ENCODE assay signal across 23 mouse cellular contexts in genomic region chr1:61407201-61407600, GRCm38 (mm10).
A peak's percentile ranks its signal among the peaks of the same experiment; 100 is the strongest.
DNase-seq lines count a peak whose midpoint lies in the region; ATAC-seq lines count a peak whose summit lies in the region.
"Had no signal": no experiment of that assay in that cellular context is flagged by ENCODE, and none has a peak within 500 bp of the region (broad histone marks: within the 10 kb centered on the region; RNA-seq: fewer than 3 reads in every experiment).

No protein-coding gene starts in this region.

- peaks cover 34% of the 10 kb centered on the region; the same call in 1 of the 2 replicates for H3K27me3 ChIP-seq in kidney, embryonic 14.5 days (ENCODE audit: control insufficient read depth, insufficient read depth, low read length)
- no peaks in the 10 kb centered on the region for H3K27me3 ChIP-seq in hindbrain, embryonic 13.5 days
- H3K27me3 ChIP-seq in neural tube, embryonic 13.5 days, result 0 out of 2 replicates have a peak, but pooled peaks cover 3% of the 10 kb centered on the region
- H3K27me3 ChIP-seq: CH12.LX; embryonic facial prominence, embryonic 13.5 days had no signal

- 7% methylated on average over 9 of the region's 9 CpGs for WGBS in kidney, embryonic 14.5 days
- WGBS in hindbrain, embryonic 13.5 days, result 16% methylated on average over 9 of the region's 9 CpGs
- 14% methylated on average over 9 of the region's 9 CpGs for WGBS in neural tube, embryonic 13.5 days

- no peak overlapping the region for H3K4me3 ChIP-seq in kidney, embryonic 14.5 days (ENCODE audit: low read length)
- no peak overlapping the region for H3K4me3 ChIP-seq in hindbrain, embryonic 13.5 days
- no peak overlapping the region for H3K4me3 ChIP-seq in neural tube, embryonic 13.5 days
- H3K4me3 ChIP-seq: embryonic facial prominence, embryonic 13.5 days; heart, embryonic 10.5 days; layer of hippocampus, adult 2 months had no signal

- ATAC-seq in kidney, embryonic 14.5 days (ENCODE audit: low FRiP score, low TSS enrichment), result peak; percentile 96
- peak; percentile 80 for ATAC-seq in hindbrain, embryonic 13.5 days (ENCODE audit: low FRiP score)
- peak; percentile 78 for ATAC-seq in neural tube, embryonic 13.5 days (ENCODE audit: low read depth)
- no peak for ATAC-seq in megakaryocyte progenitor cell, adult 5-6 weeks (replicated peaks; ENCODE audit: poor library complexity)
- ATAC-seq: intestine, embryonic 16.5 days; midbrain, embryonic 16.5 days had no signal

- H3K27ac ChIP-seq in kidney, embryonic 14.5 days (ENCODE audit: low read depth, low read length), result no peak overlapping the region
- peak overlapping the region; percentile 66 for H3K27ac ChIP-seq in hindbrain, embryonic 13.5 days
- peak overlapping the region; percentile 64 for H3K27ac ChIP-seq in neural tube, embryonic 13.5 days (replicated peaks)
- H3K27ac ChIP-seq: embryonic facial prominence, embryonic 13.5 days; heart, embryonic 10.5 days; layer of hippocampus, adult 2 months; macrophage; stomach, postnatal 0 days had no signal

- H3K36me3 ChIP-seq in kidney, embryonic 14.5 days (ENCODE audit: control insufficient read depth, insufficient read depth, low read length), result no peaks in the 10 kb centered on the region
- no peaks in the 10 kb centered on the region for H3K36me3 ChIP-seq in hindbrain, embryonic 13.5 days
- H3K36me3 ChIP-seq in neural tube, embryonic 13.5 days, result no peaks in the 10 kb centered on the region
- H3K36me3 ChIP-seq: embryonic facial prominence, embryonic 13.5 days; heart, embryonic 10.5 days had no signal

- H3K9ac ChIP-seq in kidney, embryonic 14.5 days (ENCODE audit: low read depth, low read length), result no peak overlapping the region
- H3K9ac ChIP-seq in hindbrain, embryonic 13.5 days, result no peak overlapping the region
- H3K9ac ChIP-seq in neural tube, embryonic 13.5 days, result no peak overlapping the region
- H3K9ac ChIP-seq: embryonic facial prominence, embryonic 13.5 days; lung, embryonic 14.5 days had no signal

- no peaks in the 10 kb centered on the region for H3K4me1 ChIP-seq in kidney, embryonic 14.5 days (ENCODE audit: control insufficient read depth, insufficient read depth, low read length)
- peaks cover 8% of the 10 kb centered on the region for H3K4me1 ChIP-seq in hindbrain, embryonic 13.5 days (replicated peaks)
- peaks cover 14% of the 10 kb centered on the region for H3K4me1 ChIP-seq in neural tube, embryonic 13.5 days (replicated peaks)

- DNase-seq in adrenal gland, adult 2 months, result peak; percentile 1
- DNase-seq in adrenal gland, postnatal 36 days, result no peak
- DNase-seq in kidney, adult 18-20 months, result no peak
- DNase-seq in gastrocnemius, postnatal 4 days (ENCODE audit: low spot score in 2 of 2), result no peak
- DNase-seq: adrenal gland, postnatal 25 days; cerebellum, postnatal 10 days; gastrocnemius, postnatal 25 days; heart, postnatal 14 days; liver; lung, embryonic 14.5 days; thymus, postnatal 14 days had no signal

- no peaks in the 10 kb centered on the region for H3K9me3 ChIP-seq in kidney, embryonic 14.5 days (ENCODE audit: control insufficient read depth, low read length)
- H3K9me3 ChIP-seq in hindbrain, embryonic 13.5 days, result no peaks in the 10 kb centered on the region
- H3K9me3 ChIP-seq in neural tube, embryonic 13.5 days, result no peaks in the 10 kb centered on the region
- H3K9me3 ChIP-seq: embryonic facial prominence, embryonic 13.5 days; heart, embryonic 10.5 days had no signal

- no peak overlapping the region for H3K4me2 ChIP-seq in kidney, embryonic 14.5 days (replicated peaks; ENCODE audit: low read depth, low read length)
- H3K4me2 ChIP-seq in hindbrain, embryonic 13.5 days, result no peak overlapping the region
- no peak overlapping the region for H3K4me2 ChIP-seq in neural tube, embryonic 13.5 days
- H3K4me2 ChIP-seq: embryonic facial prominence, embryonic 13.5 days; lung, embryonic 14.5 days had no signal
